Mouse (Mus musculus) embryonic fibroblast, embryonic 13.5 days (primary cell): ENCODE results near the gene Adamts4.

Experiments used
- CTCF ChIP-seq: IDR thresholded peaks from 2 replicates; pipeline ENCODE4 v1.5.1; 2011; ENCODE audit warnings: mild to moderate bottlenecking, control low read depth, low read length, moderate library complexity, borderline replicate concordance; ENCODE audit not compliant: insufficient read depth
- POLR2A ChIP-seq: IDR thresholded peaks from 2 replicates; pipeline ENCODE4 v1.6.1; 2011; ENCODE audit warnings: low read depth, mild to moderate bottlenecking, control low read depth, low read length, moderate library complexity

- TF ChIP-seq CTCF: no peak
- TF ChIP-seq POLR2A: no peak
These were observed 28.9 kb downstream of the Adamts4 start for GRCm38 (mm10) chr1:171279012-171279705.
